Mouse (Mus musculus) mouse embryonic stem cell (cell line): ENCODE measurements around the gene Slc37a2.

ENCODE experiments used
- in situ Hi-C, 2 experiments: fragments of 300-500 bp; cut with MboI; formaldehyde crosslinking; loops; 1 replicate in 1 of 2; 3 replicates in 1 of 2; pipeline ENCODE4 v1.14.3; 2019 to 2020; ENCODE audit warnings: low sequenced_read_pairs in 2 of 2, low pct_unique_long_range_greater_than_20kb in 1 of 2, mixed read lengths in 1 of 2; ENCODE audit not compliant: unreplicated experiment in 1 of 2

The Slc37a2 gene

DNA sequence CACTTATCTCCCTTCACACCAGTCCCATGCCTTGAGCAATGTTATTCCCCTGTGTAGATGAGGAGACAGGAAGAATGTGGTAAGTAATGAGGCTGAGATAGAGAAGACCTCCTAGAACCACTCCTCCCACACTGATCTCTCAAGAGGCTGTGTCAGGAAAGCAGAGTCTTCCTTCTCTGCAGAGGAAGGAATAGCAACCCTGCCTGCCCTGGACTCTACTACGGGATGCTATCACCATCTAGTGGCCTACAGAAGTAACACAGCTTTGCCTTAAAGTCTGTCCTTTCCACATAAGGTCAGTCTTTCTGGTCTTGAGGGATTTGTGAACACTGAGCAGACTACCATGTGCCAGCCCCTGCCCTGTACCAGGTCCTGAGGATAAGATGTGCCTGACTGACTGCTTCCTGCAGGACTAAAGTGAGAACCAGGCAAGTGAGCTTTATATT lies 25.6 kb downstream of the Slc37a2 start:
- in situ Hi-C loops = no loop called here

DNA sequence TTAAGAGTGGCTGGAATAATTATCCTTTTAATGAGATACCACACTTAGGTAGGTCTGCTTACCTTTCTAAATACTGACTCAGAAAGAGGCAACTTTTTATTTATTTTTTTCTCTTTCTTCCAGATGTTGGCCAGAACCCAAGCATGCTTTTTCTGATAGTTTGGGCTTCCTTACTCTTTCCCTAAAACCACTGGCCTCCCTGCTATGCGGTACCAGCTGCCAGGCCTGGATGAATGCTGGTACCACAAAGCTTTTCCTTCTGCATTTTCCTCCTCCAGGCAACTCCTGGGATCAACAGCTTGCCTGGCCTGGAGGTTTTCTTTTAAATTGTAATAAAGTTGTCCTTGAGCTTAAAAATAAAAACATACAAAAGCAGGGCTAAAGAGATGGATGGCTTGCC lies 30.0 kb downstream of the Slc37a2 start:
- in situ Hi-C loops = no loop called here

DNA sequence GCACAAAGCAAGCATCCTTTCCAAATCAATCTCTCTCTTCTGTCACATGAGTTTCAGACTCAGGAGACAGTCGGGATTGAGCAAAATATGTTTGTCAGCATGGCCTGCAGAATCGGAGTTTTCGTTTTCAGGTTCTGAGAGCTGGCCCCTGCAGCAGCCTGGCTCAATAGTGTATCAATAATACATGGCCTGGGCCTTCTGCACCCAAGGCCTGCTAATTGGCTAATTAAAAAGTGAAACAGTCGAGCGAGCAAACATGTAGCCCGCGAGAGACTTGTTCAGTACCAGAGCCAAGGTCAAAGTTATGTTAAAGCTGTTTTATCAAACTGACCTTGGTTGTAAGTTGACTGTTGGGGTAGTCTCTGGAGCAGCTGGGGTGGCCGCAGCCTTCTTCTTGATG lies 34.8 kb downstream of the Slc37a2 start:
- in situ Hi-C loops = no loop called here

DNA sequence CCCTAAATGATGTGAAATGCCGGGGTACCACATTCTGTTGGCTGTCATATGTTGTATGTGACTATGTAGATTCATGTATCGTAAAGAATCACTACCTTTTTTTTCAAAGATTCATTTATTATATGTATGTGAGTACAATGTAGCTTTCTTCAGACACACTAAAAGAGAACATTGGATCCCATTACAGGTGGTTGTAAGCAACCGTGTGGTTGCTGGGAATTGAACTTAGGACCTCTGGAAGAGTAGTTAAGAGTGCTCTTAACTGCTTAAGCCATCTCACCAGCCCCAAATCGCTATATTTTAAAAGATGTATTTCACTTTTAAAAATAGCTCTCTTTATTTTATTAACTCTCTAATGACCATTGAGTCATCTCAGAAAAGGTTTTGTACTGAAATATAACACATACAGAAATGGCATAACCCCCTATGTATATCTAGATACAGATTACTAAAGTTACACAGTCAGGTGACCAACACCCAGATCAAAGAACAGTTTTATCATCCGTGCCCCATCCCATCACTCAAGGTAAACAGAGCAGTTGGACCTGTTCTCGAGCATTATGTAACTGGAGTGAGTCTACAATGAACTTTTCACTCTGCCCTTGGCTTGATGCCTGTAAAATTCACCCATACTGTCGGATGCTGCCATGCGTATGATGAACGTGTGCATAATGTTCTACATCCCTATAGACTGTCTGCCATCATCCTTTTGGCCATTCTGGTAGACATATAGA lies 41.0 kb downstream of the Slc37a2 start:
- in situ Hi-C loops = no loop called here

DNA sequence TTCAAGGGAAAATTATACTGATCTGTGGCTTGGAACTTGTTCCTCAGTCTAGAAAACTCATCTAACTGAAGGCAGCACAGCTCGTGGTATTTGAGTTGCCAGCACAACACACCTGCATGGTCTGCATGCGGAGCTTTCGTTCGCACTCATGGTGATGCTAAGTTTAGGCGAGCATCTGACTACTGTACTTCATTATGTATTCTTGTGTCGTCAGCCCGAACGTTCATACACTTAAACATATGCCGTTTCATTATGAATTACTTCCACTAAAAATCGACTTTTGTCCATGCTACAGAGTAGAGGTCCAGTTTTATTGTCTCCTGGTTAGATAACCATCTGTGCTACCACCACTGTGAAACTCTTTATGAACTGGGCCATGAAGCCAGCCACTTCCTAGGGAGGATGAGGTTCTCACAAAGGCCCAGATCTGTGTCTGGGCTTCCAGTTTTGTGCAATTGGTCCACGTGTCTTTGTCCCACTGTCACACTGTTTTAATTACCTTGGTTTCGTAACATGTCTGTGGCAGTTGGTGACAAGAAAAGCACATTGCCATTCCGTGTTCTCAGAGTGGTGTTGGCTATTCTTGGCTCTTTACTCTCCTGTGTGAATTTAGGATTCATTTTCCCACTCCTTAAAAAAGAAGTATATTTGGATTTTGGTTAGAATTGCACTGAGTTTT lies 42.3 kb downstream of the Slc37a2 start:
- in situ Hi-C loops = no loop called here

DNA sequence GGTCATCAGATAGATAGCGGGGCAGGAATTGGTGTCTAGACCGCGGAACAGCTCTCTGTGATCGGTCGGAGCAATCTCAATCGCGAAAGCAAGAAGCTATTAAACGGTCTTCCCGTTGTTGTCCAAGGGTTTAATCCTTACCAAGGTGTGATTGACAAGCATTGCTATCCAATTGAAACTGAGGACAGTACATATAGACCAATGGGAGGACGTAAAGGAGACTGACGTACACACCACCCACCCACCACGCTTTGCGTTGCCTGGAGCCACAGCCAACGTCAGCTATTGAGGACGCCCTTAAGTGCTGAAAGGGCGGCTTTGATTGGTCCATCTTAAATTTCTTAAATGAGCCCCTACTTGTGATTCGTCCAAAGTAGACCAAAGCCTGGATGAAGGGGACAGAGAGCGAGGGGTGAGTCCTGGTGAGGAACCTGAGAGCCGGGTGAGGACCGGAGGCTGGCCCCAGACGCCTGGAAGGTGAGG lies 47.6 kb downstream of the Slc37a2 start, which contains the start of gene Tmem218:
Tmem218 (plus strand) TSS at position 295 of the 483 bp plus-strand sequence.
- in situ Hi-C loops = no loop called here

DNA sequence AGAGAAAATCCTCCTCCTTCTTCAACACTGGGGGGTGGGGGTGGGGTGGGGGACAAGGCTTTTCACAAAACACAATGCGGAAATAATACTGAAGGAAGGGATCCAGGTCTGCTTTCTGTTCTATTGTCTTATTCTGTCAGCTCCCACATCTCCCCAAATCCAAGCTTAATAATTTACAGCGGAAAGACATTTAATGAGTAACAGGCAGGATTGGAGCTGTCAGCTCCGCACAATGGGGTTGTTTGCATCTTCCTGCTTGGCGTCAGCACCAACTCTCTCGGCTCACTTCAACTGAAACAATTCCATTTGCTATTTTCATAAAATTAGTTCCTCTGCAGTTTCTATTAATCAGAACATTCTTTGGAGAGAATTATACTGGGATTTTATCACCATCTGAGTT lies 51.7 kb downstream of the Slc37a2 start:
- in situ Hi-C loops = no loop called here

DNA sequence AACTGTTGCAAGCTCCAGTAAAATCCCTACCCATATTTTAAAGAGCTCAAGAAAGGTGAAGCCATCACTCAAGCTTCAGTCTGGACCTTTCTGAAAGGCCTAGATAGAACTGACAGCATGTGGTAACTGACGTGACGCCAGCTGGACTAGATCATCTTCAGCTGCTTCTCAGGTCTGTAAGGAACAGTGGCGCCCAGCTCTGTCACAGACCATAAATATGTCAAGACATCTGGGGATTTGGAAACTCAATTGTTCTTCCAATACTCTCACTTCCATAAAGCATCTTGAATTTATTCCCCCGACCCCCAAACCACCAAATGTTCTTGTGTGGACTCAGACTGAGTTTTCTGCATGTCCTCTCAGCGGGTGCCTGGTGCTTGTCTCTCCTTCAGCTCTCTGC lies 55.1 kb downstream of the Slc37a2 start:
- in situ Hi-C loops = no loop called here

DNA sequence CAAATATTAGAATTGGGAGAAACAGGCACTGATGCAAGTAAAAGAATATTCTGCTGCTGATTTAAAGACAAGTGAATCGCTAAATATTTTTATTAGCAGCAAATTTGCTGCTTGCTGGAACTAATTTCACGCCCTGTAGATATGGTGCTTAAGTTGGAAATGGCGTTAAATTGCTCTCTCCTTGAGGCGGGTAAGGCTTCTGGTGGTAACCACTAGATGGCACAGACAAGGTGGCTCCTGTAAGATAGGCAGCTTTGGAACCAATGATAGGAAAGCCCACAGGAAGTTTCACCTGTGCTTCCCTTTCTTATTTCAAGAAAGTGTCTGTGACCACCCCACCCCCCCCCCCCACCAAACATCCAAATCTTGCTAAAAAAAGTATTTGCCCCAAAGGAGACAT lies 58.5 kb downstream of the Slc37a2 start:
- in situ Hi-C loops = no loop called here

DNA sequence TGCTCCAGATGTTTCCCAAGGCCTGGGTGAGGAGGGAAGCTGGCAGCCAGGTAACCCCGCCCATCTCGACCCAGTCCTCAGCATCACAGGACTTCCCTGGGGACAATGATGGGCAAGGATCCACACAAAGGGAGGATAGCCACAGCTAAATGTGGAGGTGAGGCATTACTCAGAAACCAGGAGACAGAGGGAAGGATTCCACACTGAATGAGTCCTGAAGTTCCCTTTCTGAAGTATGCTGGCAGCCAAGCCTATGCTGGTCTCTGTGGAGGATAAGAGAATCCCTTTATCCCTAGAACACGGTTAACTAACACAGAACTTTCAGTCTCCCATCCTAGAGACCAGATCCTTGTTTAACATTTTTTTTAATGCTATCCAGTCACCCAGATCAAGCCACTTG lies 67.5 kb downstream of the Slc37a2 start:
- in situ Hi-C loops = no loop called here

DNA sequence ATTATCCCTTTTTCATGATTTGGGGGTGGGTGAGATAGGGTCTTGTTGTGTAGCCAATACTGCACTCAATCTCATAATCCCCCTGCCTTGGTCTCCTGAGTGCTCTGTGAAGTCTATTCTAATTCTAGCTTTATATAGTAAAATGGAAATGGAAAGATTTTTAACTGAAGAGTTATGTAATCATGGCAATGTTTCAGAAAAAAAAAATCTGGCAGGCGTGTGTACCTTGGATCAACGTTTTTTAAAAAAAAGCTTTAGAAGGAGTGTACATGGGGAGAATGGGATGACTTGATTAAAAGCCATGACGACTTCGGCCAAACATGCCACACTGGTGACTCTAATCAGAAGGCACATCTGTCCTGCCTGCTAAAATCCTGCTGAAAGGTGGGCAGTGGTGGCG lies 68.1 kb downstream of the Slc37a2 start:
- in situ Hi-C loops = no loop called here

DNA sequence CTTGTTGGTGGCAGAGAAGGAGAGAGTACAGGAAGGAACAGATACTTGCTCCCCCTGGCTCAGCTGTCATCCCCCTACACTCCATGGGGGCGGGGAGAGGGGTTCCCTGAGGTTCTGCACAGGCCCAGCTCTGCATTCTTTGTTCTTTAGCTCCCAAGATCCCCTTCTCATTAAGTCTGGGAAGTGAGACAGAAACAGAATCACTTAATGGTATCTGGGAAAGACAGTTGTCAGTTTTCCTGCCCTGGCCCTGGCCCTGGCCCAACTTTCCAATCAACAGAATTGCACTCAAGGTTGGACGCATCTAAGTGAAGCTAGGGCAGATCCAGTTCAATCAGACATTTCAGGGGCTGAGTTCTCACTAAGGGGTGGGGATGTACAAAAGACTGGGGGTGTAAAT lies 72.4 kb downstream of the Slc37a2 start:
- in situ Hi-C loops = no loop called here

DNA sequence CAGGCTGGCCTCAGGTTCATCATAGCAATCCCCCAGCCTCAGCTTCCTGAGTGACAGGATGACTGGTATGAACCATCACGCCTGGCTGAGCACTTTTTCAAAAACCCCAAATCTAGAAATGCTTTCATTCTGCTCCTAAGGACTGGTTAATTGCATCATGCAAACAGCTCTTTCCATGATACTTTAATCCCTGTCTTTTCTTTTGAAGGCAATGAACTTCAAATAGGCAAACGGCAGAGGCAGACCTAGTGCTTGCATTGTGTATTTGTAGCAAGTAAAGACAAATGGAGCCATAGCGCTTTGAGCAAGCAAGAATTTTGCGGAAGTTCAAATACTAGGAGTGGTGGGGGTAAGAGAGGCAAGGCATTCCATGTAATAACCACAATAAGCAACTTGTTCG lies 73.9 kb downstream of the Slc37a2 start:
- in situ Hi-C loops = no loop called here

DNA sequence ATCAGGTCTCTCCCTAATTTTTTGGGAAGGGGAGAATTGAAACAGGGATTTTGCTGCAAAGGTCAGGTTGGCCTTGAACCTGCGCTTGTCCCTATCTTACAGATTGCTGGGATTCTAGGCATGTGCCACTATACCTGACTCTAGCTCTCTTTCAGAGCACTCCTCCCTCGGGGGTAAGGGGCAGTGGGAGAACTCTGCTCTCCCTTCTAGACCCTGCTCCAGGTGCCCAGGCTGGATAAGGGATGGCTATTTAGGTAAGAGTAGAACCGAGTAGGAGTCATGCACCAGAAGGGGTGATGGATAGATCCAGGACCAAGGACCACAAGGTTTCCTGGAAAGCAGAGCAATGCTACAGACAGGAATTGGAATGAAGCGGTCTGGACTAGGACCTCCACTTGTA lies 75.9 kb downstream of the Slc37a2 start:
- in situ Hi-C loops = no loop called here

DNA sequence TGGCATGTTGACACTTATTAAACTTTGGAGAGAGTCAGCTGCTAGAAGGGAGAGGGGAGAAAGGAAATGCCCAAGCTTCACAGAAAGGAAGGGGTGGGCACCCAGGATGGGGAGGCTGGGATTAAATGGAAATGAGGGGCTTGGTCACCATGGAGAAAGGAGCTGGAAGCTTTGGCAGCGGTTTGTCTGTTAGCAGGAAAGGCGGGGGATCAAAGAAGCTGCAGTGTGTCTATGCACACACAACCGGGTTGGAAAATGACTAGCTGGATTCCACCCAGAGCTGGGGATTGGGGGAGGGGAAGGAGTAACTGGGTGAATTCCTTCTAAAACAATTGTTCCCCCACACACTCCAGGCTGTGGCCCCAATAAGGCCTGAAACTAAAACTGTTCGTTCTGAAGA lies 76.6 kb downstream of the Slc37a2 start:
- in situ Hi-C loops = no loop called here
